Mouse (Mus musculus) forebrain, postnatal 0 days (tissue): ENCODE results near the gene Col25a1. TPM values are rescaled to one million over a fixed set of nuclear protein-coding genes. Genes with fewer than 3 reads are reported as not detected.

Experiments
- ATAC-seq: fragments of 200-750 bp; cut with Nextera tagmentation; 2 replicates; pipeline ENCODE4 v1.8.0; 2017; ENCODE audit warnings: mild to moderate bottlenecking, moderate library complexity
- DNase-seq: peaks from one replicate; pipeline ENCODE4 v3.0.0-alpha.2; 2015
- H3K27ac ChIP-seq: fragments of 300-500 bp; sonication (generic); 2 replicates; pipeline ENCODE4 v1.5.1; 2014; ENCODE audit warnings: low read depth, mild to moderate bottlenecking, antibody characterized with exemption, low read length, moderate library complexity, mixed read lengths
- H3K27me3 ChIP-seq: fragments of 300-500 bp; sonication (generic); 2 replicates; pipeline ENCODE4 v1.6.1; 2014; ENCODE audit warnings: mild to moderate bottlenecking, low read length, mixed read lengths; ENCODE audit not compliant: insufficient read depth
- H3K36me3 ChIP-seq: fragments of 300-500 bp; sonication (generic); 2 replicates; pipeline ENCODE4 v1.6.1; 2014; ENCODE audit warnings: mild to moderate bottlenecking, moderate library complexity; ENCODE audit not compliant: insufficient read depth
- H3K4me1 ChIP-seq: fragments of 300-500 bp; sonication (generic); 2 replicates; pipeline ENCODE4 v1.6.1; 2014; ENCODE audit warnings: antibody characterized with exemption; ENCODE audit not compliant: insufficient read depth
- H3K4me2 ChIP-seq: fragments of 300-500 bp; sonication (generic); 2 replicates; pipeline ENCODE4 v1.6.1; 2014; ENCODE audit warnings: low read depth, mild to moderate bottlenecking, moderate library complexity
- H3K4me3 ChIP-seq: fragments of 300-500 bp; sonication (generic); 2 replicates; pipeline ENCODE4 v1.5.1; 2014; ENCODE audit warnings: low read depth, low read length, mixed read lengths
- H3K9ac ChIP-seq: fragments of 300-500 bp; sonication (generic); 2 replicates; pipeline ENCODE4 v1.6.1; 2014; ENCODE audit warnings: mild to moderate bottlenecking
- H3K9me3 ChIP-seq: fragments of 300-500 bp; sonication (generic); 2 replicates; pipeline ENCODE4 v1.6.1; 2016; ENCODE audit warnings: low read length
- CTCF ChIP-seq: sonication (generic); IDR thresholded peaks from 2 replicates; pipeline ENCODE4 v1.5.1; 2016; ENCODE audit warnings: antibody characterized with exemption, control low read depth, low read depth
- WGBS: fragments of 180-500 bp; shearing (Covaris S2); extraction: QIAGEN DNeasy Blood & Tissue Kit; methylation state at CpG from one replicate; pipeline ENCODE4 v1.1.7; 2014; 5-methylcytosine and 5-hydroxymethylcytosine counted together
- polyA plus RNA-seq: library from polyadenylated mRNA; unstranded; fragments of >200 nt; fragmentation: Nextera tagmentation; extraction: Ambion mirVana; gene quantifications from 2 replicates; pipeline ENCODE4 v1.2.1, GENCODE M21; 2015
- total RNA-seq: library from RNA; depleted of rRNA; stranded (reverse); fragments of >200 nt; gene quantifications from 2 replicates; pipeline ENCODE4 v1.2.3, GENCODE M21; 2014

The Col25a1 gene
- total and polyA plus RNA-seq, 2 experiments from 2014 or later = 5.7 to 23.7 TPM

GRCm38 (mm10) chr3:130523019-130523418, 391.7 kb downstream of the Col25a1 start:
- DNase-seq = no peak

GRCm38 (mm10) chr3:130524367-130525137, 393.3 kb downstream of the Col25a1 start:
- TF ChIP-seq CTCF = no peak
- Histone ChIP-seq H3K27ac (no peak overlapping the region), H3K9ac (no peak overlapping the region), H3K27me3 (no peaks in the 10 kb centered on the region), H3K4me2 (no peak overlapping the region), H3K4me1 (no peaks in the 10 kb centered on the region), H3K4me3 (no peak overlapping the region), H3K9me3 (no peaks in the 10 kb centered on the region), H3K36me3 (no peaks in the 10 kb centered on the region)
- 70% methylated on average over 16 of the region's 16 CpGs for WGBS
- DNase-seq (no peak), ATAC-seq (no peak)

More at GRCm38 (mm10) chr3:130523019-130523418, 391.7 kb downstream of the Col25a1 start:
- Histone ChIP-seq H3K4me3 (no peak overlapping the region), H3K4me1 (no peaks in the 10 kb centered on the region; the same call in 1 of the 2 replicates), H3K36me3 (no peaks in the 10 kb centered on the region), H3K27me3 (no peaks in the 10 kb centered on the region), H3K27ac (no peak overlapping the region), H3K9me3 (no peaks in the 10 kb centered on the region), H3K9ac (no peak overlapping the region), H3K4me2 (no peak overlapping the region)
- WGBS = 65% methylated on average over 7 of the region's 7 CpGs
- no peak for TF ChIP-seq CTCF
- peak; percentile 58; the same call in 1 of the 2 replicates for ATAC-seq

- Histone ChIP-seq H3K27me3 (no peaks in the 10 kb centered on the region), H3K9me3 (no peaks in the 10 kb centered on the region), H3K9ac (no peak overlapping the region), H3K4me3 (no peak overlapping the region), H3K4me1 (no peaks in the 10 kb centered on the region), H3K36me3 (no peaks in the 10 kb centered on the region), H3K27ac (no peak overlapping the region), H3K4me2 (no peak overlapping the region)
- WGBS = 83% methylated on average over 9 of the region's 9 CpGs
- ATAC-seq (no peak), DNase-seq (no peak)
- TF ChIP-seq CTCF = no peak
Observed at GRCm38 (mm10) chr3:130535021-130535420, 403.7 kb downstream of the Col25a1 start.

GRCm38 (mm10) chr3:130541541-130541940, 410.2 kb downstream of the Col25a1 start:
- H3K9me3 ChIP-seq = no peaks in the 10 kb centered on the region
- no peak for ATAC-seq
- H3K27me3 ChIP-seq = no peaks in the 10 kb centered on the region
- no peak for DNase-seq
- H3K27ac ChIP-seq = no peak overlapping the region
- WGBS = 48% methylated on average over 1 of the region's 1 CpGs
- no peaks in the 10 kb centered on the region for H3K36me3 ChIP-seq
- H3K4me3 ChIP-seq = no peak overlapping the region
- no peak overlapping the region for H3K4me2 ChIP-seq
- TF ChIP-seq CTCF = no peak
- H3K9ac ChIP-seq = no peak overlapping the region
- H3K4me1 ChIP-seq = no peaks in the 10 kb centered on the region

- DNase-seq (no peak), ATAC-seq (no peak)
- H3K4me3 ChIP-seq = no peak overlapping the region
- WGBS = 62% methylated on average over 3 of the region's 3 CpGs
- H3K9me3 ChIP-seq = no peaks in the 10 kb centered on the region
- no peaks in the 10 kb centered on the region for H3K27me3 ChIP-seq
- no peak for TF ChIP-seq CTCF
- H3K27ac ChIP-seq = no peak overlapping the region
- H3K4me2 ChIP-seq = no peak overlapping the region
- no peaks in the 10 kb centered on the region for H3K4me1 ChIP-seq
- H3K36me3 ChIP-seq = no peaks in the 10 kb centered on the region
- H3K9ac ChIP-seq = no peak overlapping the region
Observed at GRCm38 (mm10) chr3:130545995-130546394, 414.7 kb downstream of the Col25a1 start.

- no peak for TF ChIP-seq CTCF
- H3K27me3 ChIP-seq = no peaks in the 10 kb centered on the region
- no peak overlapping the region for H3K9ac ChIP-seq
- no peaks in the 10 kb centered on the region for H3K9me3 ChIP-seq
- no peak overlapping the region for H3K27ac ChIP-seq
- ATAC-seq (no peak), DNase-seq (no peak)
- H3K4me2 ChIP-seq = no peak overlapping the region
- H3K4me3 ChIP-seq = no peak overlapping the region
- WGBS = 83% methylated on average over 7 of the region's 7 CpGs
- H3K36me3 ChIP-seq = no peaks in the 10 kb centered on the region
- H3K4me1 ChIP-seq = no peaks in the 10 kb centered on the region
Observed at GRCm38 (mm10) chr3:130549066-130549465, 417.8 kb downstream of the Col25a1 start.

GRCm38 (mm10) chr3:130556263-130556662, 425.0 kb downstream of the Col25a1 start:
- H3K4me2 ChIP-seq = no peak overlapping the region
- H3K4me3 ChIP-seq = no peak overlapping the region
- H3K9me3 ChIP-seq = no peaks in the 10 kb centered on the region
- 63% methylated on average over 1 of the region's 1 CpGs for WGBS
- no peaks in the 10 kb centered on the region for H3K4me1 ChIP-seq
- no peaks in the 10 kb centered on the region for H3K36me3 ChIP-seq
- DNase-seq (no peak), ATAC-seq (no peak)
- no peaks in the 10 kb centered on the region for H3K27me3 ChIP-seq
- H3K27ac ChIP-seq = no peak overlapping the region
- no peak for TF ChIP-seq CTCF
- H3K9ac ChIP-seq = no peak overlapping the region
